Mouse (Mus musculus) fibroblast of lung, adult 2 months (primary cell): ENCODE results near the gene Nol3.

Experiments
- DNase-seq: peaks from one replicate; pipeline ENCODE4 v3.0.0-alpha.2; 2011; ENCODE audit warnings: low read depth

The Nol3 gene

DNA sequence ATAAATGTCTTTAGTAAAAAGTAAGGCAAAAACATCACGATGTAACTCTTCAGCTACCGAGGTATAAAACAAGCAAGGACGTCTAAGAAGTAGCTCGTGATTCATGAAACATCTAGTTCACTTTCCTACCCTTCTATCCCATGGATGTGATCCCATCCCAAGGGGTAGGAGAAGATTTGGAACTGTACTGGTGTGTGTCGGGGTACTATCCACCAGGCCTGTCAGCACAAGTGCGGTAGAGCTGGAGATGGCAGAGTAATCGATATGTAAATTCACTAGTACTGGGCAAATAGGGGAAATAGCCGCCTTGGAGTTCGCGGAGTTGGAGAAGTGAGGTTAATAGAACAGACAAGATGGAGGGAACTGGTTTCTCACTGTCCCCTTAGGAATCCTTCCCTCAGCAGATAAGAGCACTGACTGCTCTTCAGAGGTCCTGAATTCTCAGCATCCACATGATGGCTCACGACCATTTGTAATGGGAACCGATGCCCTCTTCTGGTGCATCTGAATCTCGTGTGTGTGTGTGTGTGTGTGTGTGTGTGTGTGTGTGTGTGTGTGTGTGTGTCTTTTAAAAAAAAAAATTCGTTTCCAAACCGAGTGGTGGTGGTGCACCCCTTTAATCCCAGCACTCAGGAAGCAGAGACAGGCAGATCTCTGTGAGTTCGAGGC lies 12.6 kb upstream of the Nol3 start:
- no peak for DNase-seq

DNA sequence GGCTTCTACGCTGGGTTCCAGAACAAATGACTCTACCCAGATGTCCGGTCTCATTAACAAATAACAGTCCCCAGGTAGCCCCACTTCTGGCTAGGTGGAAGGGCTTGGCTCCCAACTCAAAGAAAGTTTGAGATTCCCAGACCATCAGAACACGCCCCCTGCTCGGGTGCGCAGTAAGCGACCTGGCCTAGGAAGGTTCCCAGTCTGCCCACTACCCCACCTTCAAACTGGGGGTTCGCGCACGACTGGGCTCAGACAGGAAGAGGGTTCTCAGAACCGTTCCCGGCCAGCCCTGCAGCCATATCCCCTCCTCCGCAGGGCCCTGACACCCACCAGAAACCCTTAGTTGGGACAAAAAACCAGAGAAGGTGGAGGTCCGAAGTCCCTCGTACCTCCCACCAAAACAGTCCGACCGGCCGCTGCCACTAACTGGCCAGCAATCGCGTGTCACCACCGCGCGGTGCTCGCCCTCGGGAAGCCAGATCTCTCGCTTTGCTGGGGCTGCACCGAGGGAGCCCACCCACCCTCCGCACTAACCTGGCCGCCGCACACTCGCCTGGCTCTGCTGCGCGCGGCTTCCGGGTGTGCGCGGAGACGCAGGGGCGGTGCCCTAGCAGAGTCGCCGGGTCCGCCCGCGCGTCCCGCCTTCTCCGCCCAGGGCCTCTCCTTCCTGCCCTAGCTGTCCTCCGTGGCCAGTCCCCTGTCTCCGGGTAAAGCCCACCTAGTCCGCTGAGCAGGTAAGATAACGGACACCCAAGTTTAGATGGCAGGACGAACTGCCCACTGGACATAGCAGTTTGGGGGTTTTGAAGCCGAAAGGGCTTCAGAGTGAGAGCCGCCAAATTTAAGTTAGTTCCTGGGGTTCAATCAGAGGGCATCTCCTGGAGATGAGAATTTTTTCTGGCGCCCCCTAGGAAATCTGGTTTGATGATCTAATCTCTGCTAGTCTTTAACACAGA lies 11.6 kb upstream of the Nol3 start, which contains the start of the genes Tradd and Fbxl8:
TSS of gene Tradd (minus strand) at position 586 of the 959 bp plus-strand sequence.
TSS of gene Fbxl8 (plus strand) at position 625 of the 959 bp plus-strand sequence.
- DNase-seq: peak; percentile 28

DNA sequence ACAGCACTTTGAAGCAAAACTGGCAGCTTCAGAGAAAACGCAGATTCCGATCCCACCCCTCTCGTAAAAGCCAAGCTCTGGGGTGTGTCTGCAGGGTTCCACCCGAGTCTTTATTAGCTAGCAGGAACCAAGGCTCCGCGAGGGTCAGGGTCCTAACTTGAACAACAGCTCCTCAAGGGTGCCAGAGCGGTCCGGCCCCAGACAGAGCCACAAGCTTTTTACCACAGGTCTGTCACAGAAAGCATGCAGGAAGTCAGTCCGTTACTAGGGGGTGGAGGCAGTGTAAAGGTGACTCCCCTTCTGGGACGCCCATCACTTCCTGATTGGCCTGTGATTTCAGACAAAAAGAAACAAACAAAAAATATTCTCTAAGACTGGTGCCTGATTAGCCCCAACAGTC lies 10.8 kb upstream of the Nol3 start:
- no peak for DNase-seq

DNA sequence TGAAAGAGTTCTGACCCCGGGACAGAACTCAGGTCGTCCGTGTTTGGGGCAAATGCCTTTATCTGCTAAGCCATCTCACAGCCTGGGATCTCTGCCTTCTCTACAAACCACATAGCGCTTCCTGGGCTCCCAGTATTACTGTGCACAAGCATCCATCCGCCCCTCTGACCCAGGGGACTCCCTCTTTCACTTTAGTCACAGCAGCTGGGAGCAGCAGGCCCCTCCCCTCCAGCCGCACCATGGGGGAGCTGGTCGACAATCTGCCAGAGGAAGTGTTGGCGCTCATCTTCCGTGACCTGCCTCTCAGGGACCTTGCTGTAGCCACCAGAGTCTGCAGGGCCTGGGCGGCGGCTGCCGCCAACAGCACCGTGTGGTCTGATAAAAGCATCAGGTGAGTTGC lies 9.2 kb upstream of the Nol3 start:
- DNase-seq: no peak

DNA sequence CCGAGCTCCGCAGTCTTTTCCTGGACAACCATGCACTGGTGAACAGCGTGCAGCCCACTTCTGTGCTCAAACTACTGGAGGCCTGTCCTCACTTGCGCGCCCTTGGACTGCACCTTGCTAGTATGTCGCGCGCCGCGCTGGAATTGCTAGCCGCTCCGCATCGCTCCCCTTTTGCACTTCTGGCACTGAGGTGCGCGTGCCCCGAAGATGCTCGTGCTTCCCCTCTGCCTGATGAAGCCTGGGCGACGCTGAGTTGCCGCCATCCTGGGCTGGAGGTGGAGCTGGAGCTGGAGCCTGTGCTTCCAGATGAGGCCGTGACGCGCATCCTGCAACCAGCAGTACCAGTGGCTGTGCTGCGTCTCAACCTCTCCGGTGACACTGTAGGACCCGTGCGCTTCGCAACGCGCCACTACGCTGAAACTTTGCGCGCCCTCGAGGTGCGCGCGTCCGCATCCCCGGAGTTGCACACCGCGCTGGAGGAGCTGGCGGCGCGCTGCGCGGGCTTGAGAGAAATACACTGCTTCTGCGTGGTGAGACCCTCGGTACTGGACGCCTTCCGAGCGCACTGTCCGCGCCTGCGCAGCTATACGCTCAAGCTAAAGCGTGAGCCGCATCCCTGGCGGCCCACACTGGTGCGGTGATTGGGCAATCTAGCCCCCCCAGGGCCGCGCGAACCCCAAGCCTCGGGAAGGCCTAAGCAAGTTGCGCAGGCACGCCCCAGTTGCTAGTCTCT lies 7.4 kb upstream of the Nol3 start:
- no peak for DNase-seq

DNA sequence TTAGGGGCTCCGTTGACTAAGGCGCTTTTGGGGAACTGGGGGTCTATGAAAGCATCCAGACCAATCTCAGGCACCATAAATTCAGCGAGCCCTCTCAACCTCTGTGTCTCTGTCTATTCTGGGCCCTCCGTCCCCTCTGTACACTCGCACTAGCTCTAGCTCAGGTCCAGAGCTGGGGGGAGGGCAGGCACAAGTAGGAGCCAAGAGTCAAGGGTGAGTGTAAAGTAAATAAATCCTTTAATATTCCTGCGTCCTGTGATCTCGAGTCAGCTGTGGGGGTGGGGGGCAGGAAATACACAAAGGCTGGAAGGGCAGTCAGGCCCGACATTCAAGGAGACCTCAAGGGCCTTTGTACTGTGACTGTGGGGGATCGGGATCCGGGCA lies 6.9 kb upstream of the Nol3 start:
- no peak for DNase-seq

DNA sequence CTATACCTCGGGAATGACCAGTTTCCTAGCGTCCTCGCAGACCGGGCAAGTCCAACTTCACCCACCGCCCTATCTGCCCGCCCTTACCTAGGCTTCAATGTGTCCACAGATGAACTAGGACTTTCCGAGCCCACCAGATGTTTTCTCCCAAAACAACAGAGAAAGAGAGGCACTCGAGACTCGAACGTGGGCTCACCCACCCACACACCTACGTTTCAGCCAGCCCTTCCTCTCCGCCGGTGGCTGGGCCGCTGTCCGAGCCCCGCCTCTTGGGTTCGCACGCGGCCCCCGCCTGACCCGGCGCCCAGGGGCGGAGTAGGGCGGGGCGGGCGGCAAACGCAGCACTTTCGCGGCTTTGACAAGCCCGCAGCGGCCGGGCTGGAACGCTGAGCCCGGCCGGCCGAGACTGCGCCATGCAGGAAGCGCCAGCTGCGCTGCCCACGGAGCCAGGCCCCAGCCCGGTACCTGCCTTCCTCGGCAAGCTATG lies 6.4 kb upstream of the Nol3 start, which contains the start of gene Hsf4:
TSS of gene Hsf4 (plus strand) at position 341 of the 487 bp plus-strand sequence.
- DNase-seq: peak; percentile 36

DNA sequence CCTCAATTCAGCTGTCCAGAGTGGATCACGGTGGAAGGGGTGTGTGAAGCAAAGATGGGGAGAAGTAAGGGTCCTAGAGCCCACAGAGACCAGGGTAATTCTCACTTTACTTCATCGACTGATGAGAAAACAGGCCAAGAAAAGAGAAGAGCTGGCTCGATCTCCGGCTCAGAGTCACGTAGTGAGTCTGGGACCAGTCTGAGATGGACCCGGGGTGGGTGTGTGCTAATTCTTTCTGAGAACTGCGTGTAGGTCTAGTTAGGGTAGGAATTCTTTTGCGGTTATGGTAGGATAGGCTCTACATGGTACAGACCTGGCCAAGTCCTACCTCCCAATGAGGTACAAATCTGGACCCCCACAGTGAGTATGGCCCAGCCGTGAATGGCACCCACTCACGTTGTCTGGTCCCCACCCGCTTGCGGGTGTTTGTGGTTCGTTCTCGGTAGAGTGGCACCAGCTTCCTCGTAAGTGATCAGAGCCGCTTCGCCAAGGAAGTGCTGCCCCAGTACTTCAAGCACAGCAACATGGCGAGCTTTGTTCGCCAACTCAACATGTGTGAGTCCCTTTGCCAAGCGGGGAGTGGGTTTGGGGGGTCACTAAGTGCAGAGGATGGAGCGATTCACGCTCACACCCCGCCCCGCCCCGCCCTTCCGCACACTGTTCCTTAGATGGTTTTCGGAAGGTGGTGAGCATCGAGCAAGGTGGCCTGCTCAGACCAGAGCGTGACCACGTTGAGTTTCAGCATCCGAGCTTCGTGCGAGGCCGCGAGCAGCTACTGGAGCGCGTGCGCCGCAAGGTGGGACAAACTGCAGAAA lies 5.6 kb upstream of the Nol3 start:
- no peak for DNase-seq

DNA sequence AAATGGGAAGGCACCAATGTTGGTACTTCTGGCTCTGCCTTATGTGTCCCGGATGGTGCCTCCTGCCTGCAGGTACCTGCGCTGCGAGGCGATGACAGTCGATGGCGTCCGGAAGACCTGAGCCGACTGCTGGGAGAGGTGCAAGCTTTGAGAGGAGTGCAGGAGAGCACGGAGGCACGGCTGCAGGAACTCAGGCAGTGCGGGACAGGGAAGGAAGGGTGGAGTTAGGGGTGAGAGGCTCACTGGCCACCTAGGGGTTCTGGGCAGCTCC lies 5.1 kb upstream of the Nol3 start:
- no peak for DNase-seq

DNA sequence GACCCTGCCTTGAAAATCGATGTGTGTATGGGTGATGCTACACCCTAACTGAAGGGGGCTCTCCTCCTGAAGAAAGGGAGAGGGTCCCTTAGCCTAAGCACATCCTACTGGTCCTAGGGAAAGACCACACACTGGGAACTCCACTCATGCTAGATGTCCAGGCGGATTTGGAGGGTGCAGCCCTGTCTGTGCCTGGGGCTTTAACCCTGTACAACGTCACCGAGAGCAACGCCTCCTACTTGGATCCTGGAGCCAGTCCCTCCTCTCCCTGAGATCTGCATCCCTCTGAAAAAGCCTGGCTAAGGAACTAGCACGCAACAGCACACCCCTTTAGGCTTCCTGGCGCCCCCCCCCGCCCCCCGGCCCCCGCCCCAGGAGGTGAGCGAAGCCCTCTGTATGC lies 553 bp upstream of the Nol3 start:
- no peak for DNase-seq

DNA sequence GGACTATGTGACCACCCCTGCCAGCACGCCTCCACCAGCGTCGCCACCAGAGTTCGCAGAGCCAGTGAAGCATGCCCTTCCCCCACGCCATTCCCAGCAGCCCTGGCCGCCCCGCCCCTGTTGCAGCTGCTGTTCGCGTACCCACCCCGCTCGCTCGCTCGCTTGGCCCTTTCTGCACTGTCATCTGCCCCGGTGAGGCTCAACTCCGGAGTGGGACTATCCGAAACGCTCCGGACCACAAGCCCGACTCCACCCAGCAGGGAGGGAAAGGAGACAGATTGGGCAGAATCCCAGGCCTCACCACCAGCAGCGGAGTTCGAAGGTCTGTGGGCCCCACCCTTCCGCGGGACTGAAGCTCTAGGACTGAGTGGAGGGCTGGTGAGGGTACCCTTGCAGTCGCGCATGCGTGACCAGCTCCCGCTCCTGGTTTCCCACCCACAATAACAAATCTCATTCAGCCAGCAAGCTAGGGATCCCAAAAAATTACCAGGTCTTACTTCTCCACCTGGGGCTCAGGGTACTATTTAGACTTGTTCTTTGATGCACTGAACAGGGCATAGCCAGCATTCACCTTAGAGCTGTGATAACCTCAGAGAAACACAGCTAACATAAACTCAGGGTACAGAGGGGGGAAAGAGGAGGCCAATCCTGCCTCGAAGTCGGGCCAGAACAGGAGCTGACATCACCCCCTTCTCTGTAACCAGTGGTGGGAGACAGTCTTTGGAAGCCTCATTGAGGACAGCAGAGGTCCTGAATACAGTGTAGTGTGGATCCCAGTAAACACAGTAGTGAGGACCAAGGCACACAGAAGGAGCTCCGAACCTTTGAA lies 566 bp downstream of the Nol3 start:
- no peak for DNase-seq

DNA sequence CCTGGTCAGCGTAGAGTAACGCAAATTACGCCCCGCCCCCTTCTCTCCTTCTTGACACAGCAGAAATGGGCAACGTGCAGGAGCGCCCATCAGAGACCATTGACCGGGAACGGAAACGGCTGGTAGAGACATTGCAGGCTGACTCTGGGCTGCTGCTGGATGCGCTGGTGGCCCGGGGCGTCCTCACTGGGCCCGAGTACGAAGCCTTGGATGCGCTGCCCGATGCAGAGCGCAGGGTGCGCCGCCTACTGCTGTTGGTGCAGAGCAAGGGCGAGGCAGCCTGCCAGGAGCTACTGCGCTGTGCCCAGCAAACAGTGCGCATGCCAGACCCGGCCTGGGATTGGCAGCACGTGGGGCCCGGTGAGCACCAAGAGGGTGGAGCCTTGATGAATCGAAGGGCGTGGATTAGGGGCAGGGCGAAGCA lies 3.0 kb downstream of the Nol3 start:
- peak; percentile 74 for DNase-seq

DNA sequence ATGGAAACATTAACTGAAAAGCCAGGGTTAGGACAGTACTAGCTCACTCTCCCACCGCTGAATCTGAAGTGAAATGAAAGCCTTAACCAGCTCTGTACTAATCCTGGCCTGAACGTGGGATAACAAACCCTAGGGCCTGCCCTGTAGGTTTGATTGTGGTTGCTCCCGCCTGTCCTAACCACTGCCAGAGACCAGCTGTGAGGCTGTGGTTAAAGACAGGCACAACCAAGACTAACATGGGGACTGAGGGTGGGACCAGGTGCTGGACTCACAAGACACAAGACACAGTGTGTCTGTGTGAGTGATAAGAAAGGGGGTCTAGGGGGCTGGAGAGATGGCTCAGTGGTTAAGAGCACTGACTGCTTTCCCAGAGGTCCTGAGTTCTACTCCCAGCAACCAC lies 4.6 kb downstream of the Nol3 start:
- no peak for DNase-seq

DNA sequence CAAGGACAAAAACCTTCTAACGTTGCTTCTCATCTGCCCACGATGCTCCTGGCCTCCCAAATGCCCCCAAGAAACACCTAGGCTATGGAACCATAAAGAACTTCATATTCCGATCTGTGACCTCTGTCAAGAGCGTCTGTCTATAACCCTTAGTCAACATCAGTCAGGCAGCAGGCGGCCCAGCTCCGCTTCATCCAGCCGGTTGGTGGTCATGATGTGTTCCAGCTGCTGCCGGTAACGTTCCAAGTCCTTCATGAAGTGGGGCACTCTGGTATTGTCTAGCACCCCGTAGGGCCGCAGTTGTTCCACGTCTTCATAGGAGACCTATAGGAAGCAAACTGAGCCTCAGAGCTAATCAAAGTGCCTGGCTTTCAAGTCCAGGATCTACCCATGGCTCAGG lies 5.9 kb downstream of the Nol3 start:
- DNase-seq: no peak

DNA sequence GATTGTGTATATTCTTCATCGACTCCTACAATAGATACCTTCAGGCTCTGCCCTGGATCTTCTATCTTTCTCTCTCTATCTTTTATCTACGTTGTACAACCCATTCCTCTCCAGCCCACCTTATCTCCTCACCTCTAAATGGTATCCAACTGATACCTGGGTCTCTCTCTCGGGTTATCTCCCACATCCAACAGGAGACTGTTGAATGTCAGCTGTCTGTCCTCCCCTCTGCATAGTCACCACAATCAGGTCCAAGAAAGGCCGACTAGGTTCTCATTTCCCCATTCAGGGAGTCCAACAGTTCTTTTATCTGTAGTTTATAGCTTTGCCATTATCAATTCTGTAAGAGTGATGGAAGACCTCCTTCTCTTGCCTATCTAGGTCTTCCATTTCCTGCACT lies 6.3 kb downstream of the Nol3 start:
- no peak for DNase-seq

DNA sequence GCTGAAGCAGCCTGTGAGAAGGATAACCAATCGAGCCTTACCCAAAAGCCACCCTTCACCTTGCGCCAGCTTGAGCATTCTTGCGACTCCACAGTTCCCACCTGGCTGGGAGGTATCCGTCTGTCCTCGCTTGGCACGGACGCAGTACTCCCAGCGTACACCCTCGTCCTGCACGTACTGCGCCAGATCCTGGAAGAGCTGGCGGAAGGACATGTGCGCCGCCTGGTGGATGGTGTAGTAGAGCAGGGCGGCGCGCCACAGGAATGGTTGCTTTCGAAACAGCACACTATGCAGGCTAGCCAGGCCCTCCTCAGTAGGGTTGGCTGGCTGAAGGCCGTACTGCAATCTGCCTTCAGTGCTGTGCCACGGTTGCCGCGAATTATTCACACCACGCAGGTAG lies 7.1 kb downstream of the Nol3 start:
- DNase-seq: no peak

DNA sequence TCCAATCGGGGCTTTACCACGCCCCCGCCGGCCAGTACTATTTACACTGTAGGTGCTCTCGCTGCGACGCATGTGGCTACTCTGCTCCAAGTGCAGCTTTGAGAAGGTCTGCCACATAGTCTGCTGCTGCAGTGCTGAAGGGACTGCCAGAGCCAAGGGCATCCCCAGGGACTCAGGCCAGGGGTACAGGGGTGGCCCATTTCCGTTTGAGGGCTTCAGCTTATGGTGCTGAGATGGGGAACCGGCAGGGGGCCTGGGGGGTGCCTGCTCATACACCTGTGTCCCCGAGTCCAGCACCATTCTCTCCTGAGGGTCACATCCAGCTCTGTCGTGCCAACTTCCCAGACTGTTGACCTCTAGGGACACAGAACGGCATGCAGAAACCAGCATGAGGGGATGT lies 9.6 kb downstream of the Nol3 start:
- DNase-seq: no peak

DNA sequence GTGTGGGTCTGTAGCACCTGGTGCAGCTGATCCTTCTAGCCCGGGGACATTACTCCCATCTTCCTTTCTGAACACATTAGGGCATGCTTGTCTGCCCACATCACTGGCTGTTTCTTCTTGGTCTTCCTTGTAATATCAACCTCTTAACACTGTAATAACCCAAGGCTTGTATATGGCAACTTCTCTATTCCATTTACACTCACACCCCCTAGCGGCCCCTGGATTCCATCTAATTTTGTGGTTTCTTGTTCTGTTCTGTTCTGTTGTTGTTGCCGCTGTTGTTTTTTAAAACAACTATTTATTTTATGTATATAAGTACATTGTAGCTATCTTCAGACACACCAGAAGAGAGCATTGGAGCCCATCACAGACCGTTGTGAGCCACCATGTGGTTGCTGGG lies 11.0 kb downstream of the Nol3 start:
- no peak for DNase-seq

DNA sequence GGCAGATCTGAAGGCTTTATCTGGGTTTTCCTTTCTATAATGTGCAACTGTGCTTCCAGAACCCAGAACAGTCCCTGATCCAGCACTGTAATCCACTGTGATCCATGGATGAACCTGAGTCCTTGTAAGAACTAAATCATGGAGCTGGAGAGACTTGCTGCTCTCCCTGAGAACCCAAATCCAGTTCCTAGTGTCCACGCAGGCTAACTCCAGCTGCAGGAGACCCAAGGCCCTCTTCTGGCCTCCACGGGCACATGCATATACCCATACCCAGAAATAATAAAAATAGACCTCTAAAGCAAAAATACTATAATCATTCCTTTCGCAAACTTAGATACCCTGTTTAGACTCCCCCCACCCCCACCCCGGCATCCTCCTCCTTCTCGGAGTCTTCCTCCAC lies 12.3 kb downstream of the Nol3 start:
- no peak for DNase-seq

DNA sequence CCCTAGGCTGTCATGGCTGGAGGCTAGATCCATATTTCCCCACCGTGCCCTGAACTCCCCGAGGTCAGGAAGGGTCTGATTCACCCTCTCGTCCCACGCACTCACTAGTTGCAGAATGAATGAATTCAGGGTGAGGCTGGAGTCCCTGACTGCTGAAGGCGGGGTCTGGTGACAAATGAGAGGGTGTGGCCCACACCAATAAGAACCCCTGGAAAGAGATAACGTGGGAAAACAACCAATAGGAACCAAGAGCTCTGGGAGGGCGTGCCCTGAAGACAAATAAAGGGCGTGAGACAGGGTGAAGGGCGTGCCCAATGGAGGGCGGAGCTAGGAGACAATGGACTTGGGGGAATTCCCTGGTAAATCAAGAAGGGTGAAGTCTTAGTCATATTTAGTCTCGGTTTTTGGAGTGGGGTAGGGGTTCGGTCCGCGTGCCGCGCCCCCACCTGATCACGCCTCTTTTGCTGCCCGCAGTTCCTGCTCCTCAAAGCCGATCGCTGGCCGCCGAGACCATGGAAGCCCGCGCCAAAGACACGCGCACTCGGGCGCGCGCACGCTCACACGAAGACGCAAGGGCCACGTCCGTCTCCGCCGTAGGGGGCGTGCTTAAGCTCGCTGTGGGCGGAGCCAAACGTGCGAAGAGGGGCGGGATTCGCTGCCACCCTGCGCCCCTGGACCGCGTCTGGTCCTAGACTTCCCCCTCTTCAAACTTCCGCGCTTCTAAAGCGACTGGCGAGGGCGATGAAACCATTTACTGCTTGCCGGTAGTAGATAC lies 13.2 kb downstream of the Nol3 start:
- peak; percentile 76 for DNase-seq
